Mouse (Mus musculus): ENCODE measurements around the gene Lrrc36.

GRCm38 (mm10) chr8:105448188-105448587, 34.8 kb downstream of the Lrrc36 start:
- TF ChIP-seq POLR2A (IDR thresholded peaks at IDR 0.05; ENCODE audit: low read depth, low read length) (no peak), CTCF (IDR thresholded peaks at IDR 0.05; ENCODE audit: extremely low read depth, insufficient read depth, insufficient read length, insufficient replicate concordance) (no peak)

Data from spleen, adult 2 months (tissue).